Mouse (Mus musculus): ENCODE data around the gene Dtx3. TPM values are rescaled to one million over a fixed set of nuclear protein-coding genes. Genes with fewer than 3 reads are reported as not detected.
A peak's percentile ranks its signal among the peaks of the same experiment; 100 is the strongest.

The Dtx3 gene
- polyA plus RNA-seq, 1 experiment = 159 TPM

GRCm38 (mm10) chr10:127210961-127211405 lies 15.5 kb upstream of the Dtx3 start:
- WGBS = 1% methylated on average over 25 of the region's 25 CpGs
- peaks cover 22% of the 10 kb centered on the region for H3K4me1 ChIP-seq (ENCODE audit: control insufficient read depth, insufficient read depth, low read length)
- peak overlapping the region; percentile 35; the same call in 1 of the 2 replicates for H3K27ac ChIP-seq (ENCODE audit: insufficient read depth, low read depth, low read length)
- no peak for TF ChIP-seq CTCF (IDR thresholded peaks at IDR 0.05; ENCODE audit: insufficient read depth, low read depth, low read length)
- no peak for TF ChIP-seq POLR2A (IDR thresholded peaks at IDR 0.05; ENCODE audit: insufficient read depth, low read depth, low read length)
- peak overlapping the region; percentile 80 for H3K4me3 ChIP-seq (ENCODE audit: insufficient read depth, low read depth, low read length)

- Histone ChIP-seq H3K27ac (ENCODE audit: insufficient read depth, low read depth, low read length) (peak overlapping the region; percentile 91), H3K4me3 (ENCODE audit: insufficient read depth, low read depth, low read length) (peak overlapping the region; percentile 80), H3K4me1 (ENCODE audit: control insufficient read depth, insufficient read depth, low read length) (peaks cover 22% of the 10 kb centered on the region)
- 46% methylated on average over 13 of the region's 13 CpGs for WGBS
- TF ChIP-seq CTCF (IDR thresholded peaks at IDR 0.05; ENCODE audit: insufficient read depth, low read depth, low read length) (no peak), POLR2A (IDR thresholded peaks at IDR 0.05; ENCODE audit: insufficient read depth, low read depth, low read length) (no peak)
Measured at GRCm38 (mm10) chr10:127209928-127210570, 14.5 kb upstream of the Dtx3 start.

GRCm38 (mm10) chr10:127208921-127209320 lies 13.4 kb upstream of the Dtx3 start:
- TF ChIP-seq CTCF (IDR thresholded peaks at IDR 0.05; ENCODE audit: insufficient read depth, low read depth, low read length) (no peak), POLR2A (IDR thresholded peaks at IDR 0.05; ENCODE audit: insufficient read depth, low read depth, low read length) (no peak)
- WGBS = 41% methylated on average over 4 of the region's 4 CpGs
- Histone ChIP-seq H3K27ac (ENCODE audit: insufficient read depth, low read depth, low read length) (peak overlapping the region; percentile 91), H3K4me1 (ENCODE audit: control insufficient read depth, insufficient read depth, low read length) (peaks cover 22% of the 10 kb centered on the region), H3K4me3 (ENCODE audit: insufficient read depth, low read depth, low read length) (no peak overlapping the region)

- H3K4me1 ChIP-seq (ENCODE audit: control insufficient read depth, insufficient read depth, low read length) = peaks cover 15% of the 10 kb centered on the region
- H3K4me3 ChIP-seq (ENCODE audit: insufficient read depth, low read depth, low read length) = no peak overlapping the region
- 90% methylated on average over 10 of the region's 10 CpGs for whole genome bisulfite sequencing
- TF ChIP-seq POLR2A (IDR thresholded peaks at IDR 0.05; ENCODE audit: insufficient read depth, low read depth, low read length) (no peak), CTCF (IDR thresholded peaks at IDR 0.05; ENCODE audit: insufficient read depth, low read depth, low read length) (no peak)
- no peak overlapping the region for H3K27ac ChIP-seq (ENCODE audit: insufficient read depth, low read depth, low read length)
Measured at GRCm38 (mm10) chr10:127205373-127205772, 9.8 kb upstream of the Dtx3 start.

- Histone ChIP-seq H3K4me3 (ENCODE audit: insufficient read depth, low read depth, low read length) (no peak overlapping the region), H3K4me1 (ENCODE audit: control insufficient read depth, insufficient read depth, low read length) (peaks cover 13% of the 10 kb centered on the region), H3K27ac (ENCODE audit: insufficient read depth, low read depth, low read length) (no peak overlapping the region)
- no peak for TF ChIP-seq CTCF (IDR thresholded peaks at IDR 0.05; ENCODE audit: insufficient read depth, low read depth, low read length)
- no peak for TF ChIP-seq POLR2A (IDR thresholded peaks at IDR 0.05; ENCODE audit: insufficient read depth, low read depth, low read length)
- 94% methylated on average over 5 of the region's 5 CpGs for WGBS
Measured at GRCm38 (mm10) chr10:127204589-127204988, 9.1 kb upstream of the Dtx3 start.

GRCm38 (mm10) chr10:127203106-127203505 lies 7.6 kb upstream of the Dtx3 start:
- no peak overlapping the region for H3K27ac ChIP-seq (ENCODE audit: insufficient read depth, low read depth, low read length)
- H3K4me3 ChIP-seq (ENCODE audit: insufficient read depth, low read depth, low read length) = no peak overlapping the region
- peaks cover 3% of the 10 kb centered on the region; the same call in 1 of the 2 replicates for H3K4me1 ChIP-seq (ENCODE audit: control insufficient read depth, insufficient read depth, low read length)
- TF ChIP-seq POLR2A (IDR thresholded peaks at IDR 0.05; ENCODE audit: insufficient read depth, low read depth, low read length) (no peak), CTCF (IDR thresholded peaks at IDR 0.05; ENCODE audit: insufficient read depth, low read depth, low read length) (no peak)
- WGBS = 91% methylated on average over 3 of the region's 3 CpGs

- Histone ChIP-seq H3K27ac (ENCODE audit: insufficient read depth, low read depth, low read length) (no peak overlapping the region), H3K4me3 (ENCODE audit: insufficient read depth, low read depth, low read length) (no peak overlapping the region), H3K4me1 (ENCODE audit: control insufficient read depth, insufficient read depth, low read length) (peaks cover 16% of the 10 kb centered on the region)
- 79% methylated on average over 8 of the region's 8 CpGs for WGBS
- no peak for TF ChIP-seq POLR2A (IDR thresholded peaks at IDR 0.05; ENCODE audit: insufficient read depth, low read depth, low read length)
Measured at GRCm38 (mm10) chr10:127200279-127200678, 4.8 kb upstream of the Dtx3 start.

- no peak for TF ChIP-seq POLR2A (IDR thresholded peaks at IDR 0.05; ENCODE audit: insufficient read depth, low read depth, low read length)
- no peak for TF ChIP-seq CTCF (IDR thresholded peaks at IDR 0.05; ENCODE audit: insufficient read depth, low read depth, low read length)
- H3K4me1 ChIP-seq (ENCODE audit: control insufficient read depth, insufficient read depth, low read length) = peaks cover 21% of the 10 kb centered on the region
- H3K4me3 ChIP-seq (ENCODE audit: insufficient read depth, low read depth, low read length) = no peak overlapping the region
- WGBS = 80% methylated on average over 11 of the region's 11 CpGs
- no peak overlapping the region for H3K27ac ChIP-seq (ENCODE audit: insufficient read depth, low read depth, low read length)
Measured at GRCm38 (mm10) chr10:127199474-127199873, 3.9 kb upstream of the Dtx3 start.

GRCm38 (mm10) chr10:127199068-127199467 lies 3.5 kb upstream of the Dtx3 start:
- WGBS = 60% methylated on average over 5 of the region's 5 CpGs
- H3K27ac ChIP-seq (ENCODE audit: insufficient read depth, low read depth, low read length) = no peak overlapping the region
- TF ChIP-seq POLR2A (IDR thresholded peaks at IDR 0.05; ENCODE audit: insufficient read depth, low read depth, low read length) (no peak), CTCF (IDR thresholded peaks at IDR 0.05; ENCODE audit: insufficient read depth, low read depth, low read length) (no peak)
- H3K4me3 ChIP-seq (ENCODE audit: insufficient read depth, low read depth, low read length) = no peak overlapping the region
- H3K4me1 ChIP-seq (ENCODE audit: control insufficient read depth, insufficient read depth, low read length) = peaks cover 21% of the 10 kb centered on the region

Measured in olfactory bulb, adult 2 months (tissue).